Mouse (Mus musculus): ENCODE measurements around the gene Spats2. TPM values are rescaled to one million over a fixed set of nuclear protein-coding genes. Genes with fewer than 3 reads are reported as not detected.

Spats2 gene
- polyA plus RNA-seq, 1 experiment from 2014 or later = 39.5 TPM

- no peaks in the 10 kb centered on the region for H3K9me3 ChIP-seq (ENCODE audit: control insufficient read depth, low read length)
- H3K9ac ChIP-seq (replicated peaks; ENCODE audit: low read depth, low read length) = no peak overlapping the region
- H3K27ac ChIP-seq (ENCODE audit: low read length) = no peak overlapping the region
- no peaks in the 10 kb centered on the region for H3K27me3 ChIP-seq (replicated peaks; ENCODE audit: control insufficient read depth, insufficient read depth, low read length)
- no peak overlapping the region for H3K4me3 ChIP-seq (replicated peaks; ENCODE audit: low read length)
- 88% methylated on average over 6 of the region's 6 CpGs for WGBS
- no peak for ATAC-seq
- H3K36me3 ChIP-seq (ENCODE audit: control insufficient read depth, insufficient read depth) = no peaks in the 10 kb centered on the region
- H3K4me2 ChIP-seq (ENCODE audit: low read length) = no peak overlapping the region
- H3K4me1 ChIP-seq (replicated peaks; ENCODE audit: control insufficient read depth, insufficient read depth, low read length) = peaks cover 16% of the 10 kb centered on the region
Observed at GRCm38 (mm10) chr15:99255241-99255749, 129.6 kb downstream of the Spats2 start.

- no peak overlapping the region for H3K4me3 ChIP-seq (replicated peaks; ENCODE audit: low read length)
- peak overlapping the region; percentile 30 for H3K4me2 ChIP-seq (ENCODE audit: low read length)
- H3K9me3 ChIP-seq (ENCODE audit: control insufficient read depth, low read length) = no peaks in the 10 kb centered on the region
- 67% methylated on average over 8 of the region's 8 CpGs for WGBS
- H3K36me3 ChIP-seq (ENCODE audit: control insufficient read depth, insufficient read depth) = no peaks in the 10 kb centered on the region
- no peaks in the 10 kb centered on the region for H3K27me3 ChIP-seq (replicated peaks; ENCODE audit: control insufficient read depth, insufficient read depth, low read length)
- no peak overlapping the region for H3K27ac ChIP-seq (ENCODE audit: low read length)
- H3K9ac ChIP-seq (replicated peaks; ENCODE audit: low read depth, low read length) = no peak overlapping the region
- H3K4me1 ChIP-seq (replicated peaks; ENCODE audit: control insufficient read depth, insufficient read depth, low read length) = no peaks in the 10 kb centered on the region
- ATAC-seq = no peak
Observed at GRCm38 (mm10) chr15:99259167-99259729, 133.5 kb downstream of the Spats2 start.

- WGBS = 0% methylated on average over 10 of the region's 10 CpGs
- Histone ChIP-seq H3K27ac (ENCODE audit: low read length) (no peak overlapping the region), H3K36me3 (ENCODE audit: control insufficient read depth, insufficient read depth) (no peaks in the 10 kb centered on the region), H3K9ac (replicated peaks; ENCODE audit: low read depth, low read length) (no peak overlapping the region), H3K27me3 (replicated peaks; ENCODE audit: control insufficient read depth, insufficient read depth, low read length) (no peaks in the 10 kb centered on the region), H3K9me3 (ENCODE audit: control insufficient read depth, low read length) (no peaks in the 10 kb centered on the region), H3K4me1 (replicated peaks; ENCODE audit: control insufficient read depth, insufficient read depth, low read length) (no peaks in the 10 kb centered on the region), H3K4me2 (ENCODE audit: low read length) (peak overlapping the region; percentile 43), H3K4me3 (replicated peaks; ENCODE audit: low read length) (0 out of 2 replicates have a peak overlapping the region, but pooled peaks have one; percentile 13)
- ATAC-seq = peak; percentile 49; the same call in 1 of the 2 replicates
Observed at GRCm38 (mm10) chr15:99259730-99260252, 134.1 kb downstream of the Spats2 start.

- Histone ChIP-seq H3K9me3 (ENCODE audit: control insufficient read depth, low read length) (no peaks in the 10 kb centered on the region), H3K4me3 (replicated peaks; ENCODE audit: low read length) (no peak overlapping the region), H3K4me2 (ENCODE audit: low read length) (no peak overlapping the region), H3K9ac (replicated peaks; ENCODE audit: low read depth, low read length) (no peak overlapping the region), H3K36me3 (ENCODE audit: control insufficient read depth, insufficient read depth) (no peaks in the 10 kb centered on the region), H3K27me3 (replicated peaks; ENCODE audit: control insufficient read depth, insufficient read depth, low read length) (no peaks in the 10 kb centered on the region), H3K27ac (ENCODE audit: low read length) (no peak overlapping the region), H3K4me1 (replicated peaks; ENCODE audit: control insufficient read depth, insufficient read depth, low read length) (no peaks in the 10 kb centered on the region)
- 24% methylated on average over 10 of the region's 10 CpGs for WGBS
- no peak for ATAC-seq
Observed at GRCm38 (mm10) chr15:99262702-99263101, 137.0 kb downstream of the Spats2 start.

Small RNA genes lying within 50 kb of the gene (microRNA-seq; reads per million reads assigned to microRNA genes)
- gene Mir6960 = 0.83 reads per million

Other genes with a start within 250 kb of the Spats2 start
- 51.2 and 52.7 TPM in 2 replicates for gene Rhebl1, start 231.4 kb upstream of the Spats2 start, polyA plus RNA-seq (2015; fragmentation: Nextera tagmentation; extraction: Ambion mirVana)
- 0.65 and 0.66 TPM in 2 replicates for gene Dhh, start 227.4 kb upstream of the Spats2 start, polyA plus RNA-seq (2015; fragmentation: Nextera tagmentation; extraction: Ambion mirVana)
- 43.0 and 54.9 TPM in 2 replicates for gene Lmbr1l, start 207.7 kb upstream of the Spats2 start, polyA plus RNA-seq (2015; fragmentation: Nextera tagmentation; extraction: Ambion mirVana)
- 1,178 and 1,185 TPM in 2 replicates for gene Tuba1b, start 191.4 kb upstream of the Spats2 start, polyA plus RNA-seq (2015; fragmentation: Nextera tagmentation; extraction: Ambion mirVana)
- gene Gm49450, start 172.4 kb upstream of the Spats2 start, polyA plus RNA-seq (2015; fragmentation: Nextera tagmentation; extraction: Ambion mirVana) = not detected in 2 replicates
- gene Tuba1a, start 172.2 kb upstream of the Spats2 start, polyA plus RNA-seq (2015; fragmentation: Nextera tagmentation; extraction: Ambion mirVana) = 16,411 and 16,831 TPM in 2 replicates
- gene Tuba1c, start 96.0 kb upstream of the Spats2 start, polyA plus RNA-seq (2015; fragmentation: Nextera tagmentation; extraction: Ambion mirVana) = 42.1 and 48.9 TPM in 2 replicates
- gene Prph, start 70.7 kb upstream of the Spats2 start, polyA plus RNA-seq (2015; fragmentation: Nextera tagmentation; extraction: Ambion mirVana) = 1.3 and 2.2 TPM in 2 replicates
- 15.9 and 17.3 TPM in 2 replicates for gene Troap, start 51.3 kb upstream of the Spats2 start, polyA plus RNA-seq (2015; fragmentation: Nextera tagmentation; extraction: Ambion mirVana)
- 0.71 TPM in 1 of 2 replicates, not detected in the other for gene C1ql4, start 38.1 kb upstream of the Spats2 start, polyA plus RNA-seq (2015; fragmentation: Nextera tagmentation; extraction: Ambion mirVana)
- gene Dnajc22, start 32.7 kb upstream of the Spats2 start, polyA plus RNA-seq (2015; fragmentation: Nextera tagmentation; extraction: Ambion mirVana) = 0.27 and 0.51 TPM in 2 replicates
- gene Kcnh3, start 98.9 kb downstream of the Spats2 start, polyA plus RNA-seq (2015; fragmentation: Nextera tagmentation; extraction: Ambion mirVana) = 4.5 and 5.6 TPM in 2 replicates
- gene Mcrs1, start 126.0 kb downstream of the Spats2 start, polyA plus RNA-seq (2015; fragmentation: Nextera tagmentation; extraction: Ambion mirVana) = 207 and 220 TPM in 2 replicates
- 111 and 129 TPM in 2 replicates for gene Prpf40b, start 169.2 kb downstream of the Spats2 start, polyA plus RNA-seq (2015; fragmentation: Nextera tagmentation; extraction: Ambion mirVana)
- 0.42 and 0.50 TPM in 2 replicates for gene Fam186b, start 170.0 kb downstream of the Spats2 start, polyA plus RNA-seq (2015; fragmentation: Nextera tagmentation; extraction: Ambion mirVana)
- gene Fmnl3, start 244.6 kb downstream of the Spats2 start, polyA plus RNA-seq (2015; fragmentation: Nextera tagmentation; extraction: Ambion mirVana) = 8.7 and 10.3 TPM in 2 replicates

Data from forebrain, embryonic 16.5 days (tissue).